Mouse (Mus musculus) erythroblast, embryonic 14.5 days (primary cell): ENCODE measurements around the gene Pgm2. TPM values are rescaled to one million over a fixed set of nuclear protein-coding genes. Genes with fewer than 3 reads are reported as not detected.

Experiments used
- H3K27me3 ChIP-seq: 2 replicates; pipeline ENCODE4 v1.6.1; 2012; ENCODE audit warnings: inconsistent platforms; ENCODE audit not compliant: control insufficient read depth
- H3K36me3 ChIP-seq: 2 replicates; pipeline ENCODE4 v1.6.1; 2012; ENCODE audit warnings: mild to moderate bottlenecking, inconsistent platforms; ENCODE audit not compliant: control insufficient read depth
- H3K4me1 ChIP-seq: 2 replicates; pipeline ENCODE4 v1.6.1; 2012; ENCODE audit warnings: inconsistent platforms; ENCODE audit not compliant: control insufficient read depth
- H3K4me3 ChIP-seq: replicated peaks from 2 replicates; pipeline ENCODE3; 2012; ENCODE audit warnings: moderate library complexity, mild to moderate bottlenecking, inconsistent platforms
- H3K9me3 ChIP-seq: 2 replicates; pipeline ENCODE4 v1.6.1; 2012; ENCODE audit warnings: low read length, inconsistent platforms, mixed read lengths; ENCODE audit not compliant: control insufficient read depth
- GATA1 ChIP-seq: IDR thresholded peaks from 2 replicates; pipeline ENCODE4 v1.6.1; 2012; ENCODE audit warnings: low read length, inconsistent platforms, mixed read lengths
- TAL1 ChIP-seq: IDR thresholded peaks from 3 replicates; pipeline ENCODE4 v1.6.1; 2012; ENCODE audit warnings: low read length, inconsistent platforms, mixed read lengths
- polyA plus RNA-seq: library from polyadenylated mRNA; stranded (reverse); fragments of >175 nt; gene quantifications from 2 replicates; pipeline ENCODE4 v1.2.3, GENCODE M21; 2012

Pgm2 gene
- polyA plus RNA-seq, 1 experiment: 0.68 TPM

GRCm38 (mm10) chr5:64085405-64085804 lies 7.3 kb upstream of the Pgm2 start:
- TF ChIP-seq GATA1: no peak
- TF ChIP-seq TAL1: no peak
- Histone ChIP-seq H3K4me1 (no peaks in the 10 kb centered on the region; the same call in 1 of the 2 replicates), H3K9me3 (no peaks in the 10 kb centered on the region), H3K27me3 (no peaks in the 10 kb centered on the region), H3K4me3 (no peak overlapping the region), H3K36me3 (no peaks in the 10 kb centered on the region)

- H3K4me3 ChIP-seq: no peak overlapping the region
- no peak for TF ChIP-seq GATA1
- TF ChIP-seq TAL1: no peak
- H3K36me3 ChIP-seq: no peaks in the 10 kb centered on the region
- peaks cover 15% of the 10 kb centered on the region for H3K4me1 ChIP-seq
- H3K27me3 ChIP-seq: no peaks in the 10 kb centered on the region
- H3K9me3 ChIP-seq: no peaks in the 10 kb centered on the region
Measured at GRCm38 (mm10) chr5:64088740-64089139, 4.0 kb upstream of the Pgm2 start.

- Histone ChIP-seq H3K4me1 (peaks cover 44% of the 10 kb centered on the region), H3K9me3 (no peaks in the 10 kb centered on the region), H3K4me3 (peak overlapping the region; percentile 84), H3K27me3 (no peaks in the 10 kb centered on the region), H3K36me3 (peaks cover 9% of the 10 kb centered on the region)
- TF ChIP-seq TAL1: no peak
- no peak for TF ChIP-seq GATA1
Measured at GRCm38 (mm10) chr5:64093349-64093871, 660 bp downstream of the Pgm2 start.

- H3K4me3 ChIP-seq: no peak overlapping the region
- peaks cover 13% of the 10 kb centered on the region for H3K36me3 ChIP-seq
- TF ChIP-seq GATA1 (no peak), TAL1 (no peak)
- H3K4me1 ChIP-seq: peaks cover 44% of the 10 kb centered on the region
- H3K9me3 ChIP-seq: no peaks in the 10 kb centered on the region
- no peaks in the 10 kb centered on the region for H3K27me3 ChIP-seq
Measured at GRCm38 (mm10) chr5:64095342-64095993, 2.7 kb downstream of the Pgm2 start.

GRCm38 (mm10) chr5:64101993-64102716 lies 9.4 kb downstream of the Pgm2 start:
- no peaks in the 10 kb centered on the region for H3K9me3 ChIP-seq
- no peak for TF ChIP-seq TAL1
- TF ChIP-seq GATA1: no peak
- peaks cover 8% of the 10 kb centered on the region for H3K4me1 ChIP-seq
- peaks cover 43% of the 10 kb centered on the region for H3K36me3 ChIP-seq
- no peaks in the 10 kb centered on the region for H3K27me3 ChIP-seq
- H3K4me3 ChIP-seq: no peak overlapping the region

GRCm38 (mm10) chr5:64102717-64103075 lies 9.9 kb downstream of the Pgm2 start:
- peaks cover 8% of the 10 kb centered on the region for H3K4me1 ChIP-seq
- no peaks in the 10 kb centered on the region for H3K9me3 ChIP-seq
- no peak for TF ChIP-seq TAL1
- TF ChIP-seq GATA1: no peak
- no peak overlapping the region for H3K4me3 ChIP-seq
- peaks cover 43% of the 10 kb centered on the region for H3K36me3 ChIP-seq
- H3K27me3 ChIP-seq: no peaks in the 10 kb centered on the region

- TF ChIP-seq TAL1 (no peak), GATA1 (no peak)
- Histone ChIP-seq H3K4me3 (no peak overlapping the region), H3K4me1 (peaks cover 4% of the 10 kb centered on the region), H3K27me3 (no peaks in the 10 kb centered on the region), H3K9me3 (no peaks in the 10 kb centered on the region), H3K36me3 (peaks cover 58% of the 10 kb centered on the region)
Measured at GRCm38 (mm10) chr5:64107596-64108289, 15.0 kb downstream of the Pgm2 start.

GRCm38 (mm10) chr5:64109217-64109616 lies 16.5 kb downstream of the Pgm2 start:
- Histone ChIP-seq H3K4me3 (no peak overlapping the region), H3K4me1 (no peaks in the 10 kb centered on the region), H3K9me3 (no peaks in the 10 kb centered on the region), H3K36me3 (peaks cover 58% of the 10 kb centered on the region), H3K27me3 (no peaks in the 10 kb centered on the region)
- TF ChIP-seq TAL1 (no peak), GATA1 (no peak)

GRCm38 (mm10) chr5:64112360-64112759 lies 19.6 kb downstream of the Pgm2 start:
- peaks cover 9% of the 10 kb centered on the region; the same call in 1 of the 2 replicates for H3K9me3 ChIP-seq
- no peaks in the 10 kb centered on the region for H3K27me3 ChIP-seq
- no peak for TF ChIP-seq GATA1
- TF ChIP-seq TAL1: no peak
- H3K4me1 ChIP-seq: no peaks in the 10 kb centered on the region
- H3K36me3 ChIP-seq: peaks cover 60% of the 10 kb centered on the region
- H3K4me3 ChIP-seq: no peak overlapping the region
